Mouse (Mus musculus) liver, embryonic 14.5 days (tissue): ENCODE data around the gene Fam13a.

Source experiments
- CTCF ChIP-seq: IDR thresholded peaks from 2 replicates; pipeline ENCODE4 v1.5.1; 2016; ENCODE audit warnings: antibody characterized with exemption, low read depth, control low read depth
- EP300 ChIP-seq: IDR thresholded peaks from 2 replicates; pipeline ENCODE4 v1.6.1; 2016; ENCODE audit warnings: antibody characterized with exemption, low read depth

DNA sequence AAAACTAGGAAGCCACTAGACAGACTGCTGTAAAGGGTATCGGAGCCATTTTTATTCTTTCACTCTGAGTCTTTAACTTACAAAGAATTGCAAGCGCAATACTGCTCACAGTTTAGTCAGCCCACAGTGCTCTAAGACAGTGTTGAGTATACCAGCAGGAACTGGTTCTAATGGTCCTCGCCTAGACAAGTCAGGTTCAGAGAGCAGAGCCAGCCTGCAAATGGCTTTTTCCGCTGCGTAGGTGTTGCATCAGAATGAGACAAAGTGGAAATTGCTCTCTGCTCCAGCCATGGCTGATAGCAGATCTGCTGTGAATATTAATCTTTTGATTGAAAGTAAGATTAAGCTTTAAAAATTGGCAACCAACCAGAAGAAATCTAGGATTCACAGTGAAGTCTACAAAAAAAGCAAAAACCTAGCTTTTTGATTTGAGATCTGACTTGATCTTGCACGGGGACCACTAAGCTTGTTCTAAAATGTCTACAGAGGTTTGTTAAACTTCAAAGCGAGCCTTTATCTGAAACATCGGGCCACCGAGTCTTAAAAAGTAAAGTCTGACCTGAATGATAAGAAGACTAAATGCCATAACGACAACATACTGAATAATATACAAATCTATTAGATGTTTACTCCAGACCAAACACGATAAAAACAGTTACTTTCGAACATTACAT, 91.7 kb downstream of the Fam13a start:
- TF ChIP-seq CTCF (no peak), EP300 (no peak)
